Comparison of ENCODE assay signal across 9 mouse cellular contexts in the genomic region with DNA sequence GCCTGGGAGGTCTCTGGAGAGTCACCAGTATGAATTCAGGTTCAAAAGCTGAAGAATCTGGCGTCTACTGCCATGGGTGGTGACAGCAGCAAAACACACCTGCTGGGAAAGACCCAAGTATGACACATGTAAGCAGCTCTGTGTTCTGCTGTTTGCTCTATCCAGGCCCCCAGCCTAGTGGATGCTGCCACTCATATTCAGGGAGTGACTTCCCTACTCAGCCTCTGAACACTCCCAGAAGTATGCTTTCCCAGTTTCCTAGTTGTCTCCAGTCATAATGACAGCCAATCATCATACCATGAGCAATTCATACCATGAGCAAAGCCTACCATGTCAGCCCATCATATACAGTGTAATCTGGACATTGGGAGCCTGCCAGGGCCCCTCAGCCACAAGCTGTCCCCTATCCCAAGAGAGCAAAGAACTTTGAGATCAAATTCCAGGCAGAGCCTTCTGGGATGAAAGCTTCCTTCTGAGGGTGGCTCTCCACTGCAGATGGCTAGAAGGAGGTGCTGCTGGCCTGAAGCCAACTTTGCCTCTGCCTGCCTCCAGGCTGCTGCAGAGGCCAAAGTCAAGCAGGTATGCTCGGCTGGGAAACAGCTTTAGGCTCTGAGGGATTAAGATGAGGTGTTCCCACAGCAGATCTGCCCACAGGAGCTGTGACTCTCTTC. TPM values are rescaled to one million over a fixed set of nuclear protein-coding genes. Genes with fewer than 3 reads are reported as not detected.
DNase-seq lines count a peak whose midpoint lies in the region; ATAC-seq lines count a peak whose summit lies in the region.
"Had no signal": no experiment of that assay in that cellular context is flagged by ENCODE, and none has a peak within 500 bp of the region (broad histone marks: within the 10 kb centered on the region; RNA-seq: fewer than 3 reads in every experiment).

No protein-coding gene starts in this region.

- peak; percentile 18 for DNase-seq in heart, postnatal 4 days
- peak; percentile 41 to 69 for DNase-seq in cerebellum, postnatal 25 days
- peak; percentile 78 to 79 for DNase-seq in kidney, postnatal 25 days
- peak; percentile 8 for DNase-seq in lung, postnatal 25 days (ENCODE audit: low spot score)
- DNase-seq in spleen, adult 12 weeks (ENCODE audit: low spot score) = no peak
- DNase-seq in adrenal gland, postnatal 14 days = no peak
- no peak for DNase-seq in spleen, postnatal 36 days (ENCODE audit: low spot score in 2 of 2)

- no peaks in the 10 kb centered on the region for H3K36me3 ChIP-seq in heart, embryonic 11.5 days (ENCODE audit: control insufficient read depth, insufficient read depth, low read length)
- H3K36me3 ChIP-seq: limb, embryonic 15.5 days had no signal

- no peak overlapping the region for H3K27ac ChIP-seq in heart, embryonic 11.5 days (ENCODE audit: low read depth, low read length)
- H3K27ac ChIP-seq: limb, embryonic 15.5 days had no signal

- H3K9me3 ChIP-seq in heart, embryonic 11.5 days (replicated peaks; ENCODE audit: control insufficient read depth, low read length) = no peaks in the 10 kb centered on the region
- H3K9me3 ChIP-seq: limb, embryonic 15.5 days had no signal

- no peak overlapping the region for H3K4me2 ChIP-seq in heart, embryonic 11.5 days
- H3K4me2 ChIP-seq: limb, embryonic 15.5 days had no signal

- no peak overlapping the region for H3K4me3 ChIP-seq in heart, embryonic 11.5 days (ENCODE audit: low read depth, low read length)
- H3K4me3 ChIP-seq: limb, embryonic 15.5 days had no signal

- peaks cover 33% of the 10 kb centered on the region for H3K4me1 ChIP-seq in heart, embryonic 11.5 days (ENCODE audit: control insufficient read depth, insufficient read depth, low read length)

- H3K9ac ChIP-seq in heart, embryonic 11.5 days (ENCODE audit: low read depth, low read length) = no peak overlapping the region
- H3K9ac ChIP-seq: limb, embryonic 15.5 days had no signal

- WGBS in heart, embryonic 11.5 days (ENCODE audit: insufficient replicate concordance) = 46% methylated on average over 2 of the region's 2 CpGs

- no peak for ATAC-seq in heart, embryonic 11.5 days (replicated peaks; ENCODE audit: insufficient number of reproducible peaks, low FRiP score, low TSS enrichment)

- H3K27me3 ChIP-seq in heart, embryonic 11.5 days (ENCODE audit: control insufficient read depth, insufficient read depth, low read length) = no peaks in the 10 kb centered on the region
- H3K27me3 ChIP-seq: limb, embryonic 15.5 days had no signal

RNA-seq across cellular contexts. Expression of gene Iqsec1, which starts 42.8 kb away (rescaled TPM):
- 100 to 1,000 TPM; 150 TPM for total RNA-seq in heart, postnatal 4 days (2021)
- polyA plus RNA-seq in heart, embryonic 11.5 days (2014; fragmentation: Nextera tagmentation; extraction: Ambion mirVana) = 17.7 and 18.1 TPM in 2 replicates
- 86.8 and 88.7 TPM in 2 replicates for total RNA-seq in adrenal gland, postnatal 14 days (2021)

Comparison
In these comparisons a context has a peak if more than half of its experiments do, and no peak if none do; other contexts are left out.
1. DNase-seq: peak in heart, postnatal 4 days (single experiment), cerebellum, postnatal 25 days (2 of 2), kidney, postnatal 25 days (2 of 2) and lung, postnatal 25 days (single experiment); none in spleen, adult 12 weeks (single experiment), adrenal gland, postnatal 14 days (single experiment) and spleen, postnatal 36 days (0 of 2).